Mouse (Mus musculus): ENCODE results near the gene Tmem94.

- TF ChIP-seq CTCF (IDR thresholded peaks at IDR 0.05; ENCODE audit: control insufficient read depth, insufficient read depth, insufficient replicate concordance, low read depth, low read length) (peak; percentile 95), POLR2A (IDR thresholded peaks at IDR 0.05; ENCODE audit: control insufficient read depth, low read depth, low read length) (peak; percentile 36)
Measured at GRCm38 (mm10) chr11:115722638-115723037, 42.6 kb upstream of the Tmem94 start.
